Comparison of ENCODE assay signal across 24 mouse cellular contexts in genomic region chr11:37447361-37447760, GRCm38 (mm10).
DNase-seq lines count a peak whose midpoint lies in the region; ATAC-seq and TF ChIP-seq lines count a peak whose summit lies in the region.
"Had no signal": no experiment of that assay in that cellular context is flagged by ENCODE, and none has a peak within 500 bp of the region (broad histone marks: within the 10 kb centered on the region; RNA-seq: fewer than 3 reads in every experiment).

No protein-coding gene starts in this region.

- peak; percentile 21 for DNase-seq in cerebellum, adult 9-10 months
- no peak for DNase-seq in cerebellum, adult 8-10 months
- DNase-seq in hindbrain, postnatal 0 days (ENCODE audit: low spot score), result peak; percentile 47
- DNase-seq in hindbrain, embryonic 14.5 days (ENCODE audit: low spot score), result no peak
- DNase-seq in cerebellum, postnatal 14 days, result peak; percentile 75 to 80
- DNase-seq in layer of hippocampus, adult 2 months (ENCODE audit: low spot score in 2 of 2), result no peak
- DNase-seq: adrenal gland, adult 2 months; adrenal gland, postnatal 25 days; embryo, embryonic 11 days; gastrocnemius, postnatal 10 days; heart, adult 18-20 months; heart, postnatal 10 days; heart, postnatal 4 days; kidney, adult 18-20 months had no signal

- H3K27me3 ChIP-seq in hindbrain, postnatal 0 days (ENCODE audit: insufficient read depth, low read length), result no peaks in the 10 kb centered on the region
- no peaks in the 10 kb centered on the region for H3K27me3 ChIP-seq in hindbrain, embryonic 14.5 days (ENCODE audit: control insufficient read depth, insufficient read depth, low read length)
- H3K27me3 ChIP-seq: CH12.LX; embryonic facial prominence, embryonic 15.5 days; forebrain, embryonic 15.5 days; hindbrain, embryonic 12.5 days; intestine, embryonic 15.5 days; Patski had no signal

- H3K9ac ChIP-seq in hindbrain, postnatal 0 days (replicated peaks; ENCODE audit: low read length), result no peak overlapping the region
- no peak overlapping the region for H3K9ac ChIP-seq in hindbrain, embryonic 14.5 days
- H3K9ac ChIP-seq: embryonic facial prominence, embryonic 15.5 days; forebrain, embryonic 15.5 days; hindbrain, embryonic 12.5 days; intestine, embryonic 15.5 days had no signal

- H3K36me3 ChIP-seq in hindbrain, postnatal 0 days (ENCODE audit: insufficient read depth, low read length), result no peaks in the 10 kb centered on the region
- no peaks in the 10 kb centered on the region for H3K36me3 ChIP-seq in hindbrain, embryonic 14.5 days (replicated peaks; ENCODE audit: control insufficient read depth, insufficient read depth)
- H3K36me3 ChIP-seq: embryonic facial prominence, embryonic 15.5 days; forebrain, embryonic 10.5 days; forebrain, embryonic 15.5 days; heart, embryonic 10.5 days; hindbrain, embryonic 12.5 days; intestine, embryonic 15.5 days had no signal

- no peaks in the 10 kb centered on the region for H3K4me1 ChIP-seq in hindbrain, postnatal 0 days (ENCODE audit: insufficient read depth, low read length)
- no peaks in the 10 kb centered on the region for H3K4me1 ChIP-seq in hindbrain, embryonic 14.5 days (replicated peaks; ENCODE audit: control insufficient read depth, insufficient read depth, low read length)
- H3K4me1 ChIP-seq: embryonic facial prominence, embryonic 15.5 days; forebrain, embryonic 10.5 days; heart, embryonic 10.5 days; hindbrain, embryonic 12.5 days; intestine, embryonic 15.5 days had no signal

- no peak for TF ChIP-seq CTCF in hindbrain, postnatal 0 days (IDR thresholded peaks at IDR 0.05; ENCODE audit: low read depth)
- TF ChIP-seq CTCF in layer of hippocampus, adult 2 months (conservative IDR thresholded peaks at IDR 0.05), result no peak

- no peak overlapping the region for H3K27ac ChIP-seq in hindbrain, postnatal 0 days
- no peak overlapping the region for H3K27ac ChIP-seq in hindbrain, embryonic 14.5 days
- no peak overlapping the region for H3K27ac ChIP-seq in layer of hippocampus, adult 2 months
- H3K27ac ChIP-seq: embryonic facial prominence, embryonic 15.5 days; forebrain, embryonic 10.5 days; forebrain, embryonic 15.5 days; heart, embryonic 10.5 days; hindbrain, embryonic 12.5 days; intestine, embryonic 15.5 days had no signal

- no peak overlapping the region for H3K4me2 ChIP-seq in hindbrain, postnatal 0 days (ENCODE audit: low read depth, low read length)
- no peak overlapping the region for H3K4me2 ChIP-seq in hindbrain, embryonic 14.5 days (replicated peaks)
- H3K4me2 ChIP-seq: embryonic facial prominence, embryonic 15.5 days; forebrain, embryonic 15.5 days; hindbrain, embryonic 12.5 days; intestine, embryonic 15.5 days had no signal

- ATAC-seq in hindbrain, postnatal 0 days, result no peak
- no peak for ATAC-seq in hindbrain, embryonic 14.5 days (ENCODE audit: low FRiP score)
- ATAC-seq: activated CD4-positive, CD25-positive, alpha-beta regulatory T cell, adult 4 months; forebrain, embryonic 15.5 days; intestine, embryonic 15.5 days; Patski had no signal

- H3K9me3 ChIP-seq in hindbrain, postnatal 0 days (ENCODE audit: low read length), result no peaks in the 10 kb centered on the region
- H3K9me3 ChIP-seq in hindbrain, embryonic 14.5 days (ENCODE audit: control insufficient read depth, low read length), result no peaks in the 10 kb centered on the region
- H3K9me3 ChIP-seq: embryonic facial prominence, embryonic 15.5 days; forebrain, embryonic 10.5 days; forebrain, embryonic 15.5 days; heart, embryonic 10.5 days; hindbrain, embryonic 12.5 days; intestine, embryonic 15.5 days had no signal

- H3K4me3 ChIP-seq in hindbrain, postnatal 0 days (ENCODE audit: low read length), result no peak overlapping the region
- no peak overlapping the region for H3K4me3 ChIP-seq in hindbrain, embryonic 14.5 days (replicated peaks; ENCODE audit: low read length)
- H3K4me3 ChIP-seq in layer of hippocampus, adult 2 months, result no peak overlapping the region
- H3K4me3 ChIP-seq: embryonic facial prominence, embryonic 15.5 days; erythroblast, embryonic 14.5 days; forebrain, embryonic 10.5 days; forebrain, embryonic 15.5 days; heart, embryonic 10.5 days; hindbrain, embryonic 12.5 days; intestine, embryonic 15.5 days had no signal

Comparison
In these comparisons a context has a peak if more than half of its experiments do, and no peak if none do; other contexts are left out.
1. DNase-seq: peak in cerebellum, adult 9-10 months (single experiment), hindbrain, postnatal 0 days (single experiment) and cerebellum, postnatal 14 days (2 of 2); none in cerebellum, adult 8-10 months (single experiment), hindbrain, embryonic 14.5 days (single experiment) and layer of hippocampus, adult 2 months (0 of 2).